Mouse (Mus musculus) liver, embryonic 14.5 days (tissue): ENCODE results near the gene Wipf2.

Source experiments
- CTCF ChIP-seq: IDR thresholded peaks from 2 replicates; pipeline ENCODE4 v1.5.1; 2016; ENCODE audit warnings: antibody characterized with exemption, low read depth, control low read depth
- EP300 ChIP-seq: IDR thresholded peaks from 2 replicates; pipeline ENCODE4 v1.6.1; 2016; ENCODE audit warnings: antibody characterized with exemption, low read depth

DNA sequence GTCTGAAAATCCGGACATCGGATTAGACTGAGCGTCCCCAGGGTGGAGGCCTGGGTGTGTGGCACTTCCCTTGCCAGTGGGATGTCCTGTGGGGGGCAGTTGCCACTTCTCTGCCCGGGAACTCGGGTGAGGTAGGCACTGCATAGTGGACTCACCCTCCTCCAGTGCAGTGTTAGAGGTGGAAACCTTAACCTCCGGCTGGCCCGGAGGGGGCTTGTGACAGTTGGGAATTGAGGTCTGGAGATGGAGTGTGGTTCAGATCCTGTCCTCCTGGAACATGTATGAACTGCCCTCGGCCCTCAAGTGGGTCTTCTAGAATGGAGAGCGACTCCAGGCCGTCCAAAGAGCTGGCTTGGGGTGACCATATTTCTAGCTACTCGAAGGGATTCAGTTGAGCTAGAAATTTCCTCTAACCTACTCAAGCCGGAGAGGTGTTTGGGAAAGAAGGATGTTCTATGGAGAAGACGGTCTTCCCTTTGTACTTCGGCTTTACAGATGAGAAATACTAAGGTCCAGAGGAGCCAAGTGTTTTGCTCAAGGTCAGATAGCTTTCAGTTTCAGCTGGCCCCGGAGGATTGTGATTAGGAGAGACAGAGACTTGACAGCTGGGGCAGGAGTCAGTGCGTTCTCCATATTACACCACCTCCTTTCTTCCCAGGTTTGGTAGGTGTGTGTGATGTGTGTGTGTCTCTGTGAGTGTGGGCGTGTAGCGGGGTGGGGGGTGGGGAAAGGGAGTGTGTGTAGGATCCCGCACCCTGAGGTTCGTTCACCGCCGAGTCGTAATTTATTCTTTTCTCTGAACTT is 73.4 kb downstream of the Wipf2 start:
- TF ChIP-seq CTCF (no peak), EP300 (no peak)
